In the genomic region with DNA sequence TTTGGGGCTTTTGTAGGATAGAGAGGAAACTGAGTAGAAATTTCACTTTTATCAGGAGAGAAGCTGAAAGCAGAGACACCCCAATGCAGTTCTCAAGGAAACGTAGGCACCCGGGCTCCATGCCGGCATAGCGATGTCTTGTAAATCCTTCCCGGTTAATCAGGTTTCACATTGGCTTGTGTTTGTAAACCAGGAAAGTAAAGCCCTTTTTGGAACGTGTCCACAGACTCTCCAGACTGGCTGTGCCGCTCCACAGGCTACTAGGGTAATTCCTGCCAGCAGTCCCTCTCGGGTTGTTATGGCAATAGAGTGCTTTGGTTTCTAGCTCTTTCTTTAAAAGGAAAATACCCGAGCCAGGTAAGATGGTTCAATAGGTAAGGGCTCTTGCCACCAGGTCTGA, we compare ENCODE assay signal across 8 mouse cellular contexts. TPM values are rescaled to one million over a fixed set of nuclear protein-coding genes. Genes with fewer than 3 reads are reported as not detected.
DNase-seq lines count a peak whose midpoint lies in the region; ATAC-seq and TF ChIP-seq lines count a peak whose summit lies in the region.

No protein-coding gene starts in this region.

- DNase-seq in kidney, adult 11 months, result peak; percentile 75
- peak; percentile 95 for DNase-seq in brain, embryonic 14.5 days (ENCODE audit: low read depth)
- peak; percentile 41 to 62 for DNase-seq in layer of hippocampus, adult 8-10 months (ENCODE audit: low spot score in 2 of 2)
- DNase-seq in thymus, postnatal 4 days, result no peak
- no peak for DNase-seq in embryo, embryonic 10 days (ENCODE audit: low spot score)

- no peak for TF ChIP-seq CTCF in brain, embryonic 14.5 days (IDR thresholded peaks at IDR 0.05; ENCODE audit: borderline replicate concordance, extremely low read depth, insufficient read depth, insufficient read length)

- no peak for ATAC-seq in kidney, embryonic 15.5 days (replicated peaks; ENCODE audit: low FRiP score)
- peak; percentile 24; the same call in 1 of the 2 replicates for ATAC-seq in embryonic facial prominence, embryonic 15.5 days (ENCODE audit: insufficient number of reproducible peaks, low FRiP score, low TSS enrichment, low read depth)
- peak; percentile 44; the same call in 1 of the 2 replicates for ATAC-seq in stomach, embryonic 16.5 days (ENCODE audit: insufficient read depth, low FRiP score)

- H3K4me2 ChIP-seq in kidney, embryonic 15.5 days, result no peak overlapping the region
- no peak overlapping the region for H3K4me2 ChIP-seq in embryonic facial prominence, embryonic 15.5 days (replicated peaks)
- H3K4me2 ChIP-seq in stomach, embryonic 16.5 days (ENCODE audit: low read depth, low read length), result peak overlapping the region; percentile 28

- no peaks in the 10 kb centered on the region for H3K9me3 ChIP-seq in kidney, embryonic 15.5 days (replicated peaks)
- no peaks in the 10 kb centered on the region for H3K9me3 ChIP-seq in embryonic facial prominence, embryonic 15.5 days (replicated peaks)
- H3K9me3 ChIP-seq in stomach, embryonic 16.5 days (replicated peaks; ENCODE audit: control insufficient read depth, low read length), result no peaks in the 10 kb centered on the region

- 72% methylated on average over 9 of the region's 9 CpGs for WGBS in kidney, embryonic 15.5 days
- WGBS in embryonic facial prominence, embryonic 15.5 days, result 24% methylated on average over 9 of the region's 9 CpGs
- 35% methylated on average over 9 of the region's 9 CpGs for WGBS in stomach, embryonic 16.5 days

- peaks cover 12% of the 10 kb centered on the region; the same call in 1 of the 2 replicates for H3K4me1 ChIP-seq in kidney, embryonic 15.5 days
- H3K4me1 ChIP-seq in embryonic facial prominence, embryonic 15.5 days, result peaks cover 10% of the 10 kb centered on the region
- H3K4me1 ChIP-seq in stomach, embryonic 16.5 days (ENCODE audit: control insufficient read depth, insufficient read depth, low read length), result peaks cover 7% of the 10 kb centered on the region; the same call in 1 of the 2 replicates

- no peak for TF ChIP-seq POLR2A in brain, embryonic 14.5 days (IDR thresholded peaks at IDR 0.05; ENCODE audit: borderline replicate concordance, extremely low read depth, insufficient read depth, insufficient read length, poor library complexity, severe bottlenecking)

- no peak overlapping the region for H3K27ac ChIP-seq in kidney, embryonic 15.5 days
- peak overlapping the region; percentile 44; the same call in 1 of the 2 replicates for H3K27ac ChIP-seq in embryonic facial prominence, embryonic 15.5 days (replicated peaks)
- no peak overlapping the region for H3K27ac ChIP-seq in stomach, embryonic 16.5 days (ENCODE audit: low read length)

- H3K9ac ChIP-seq in kidney, embryonic 15.5 days, result no peak overlapping the region
- H3K9ac ChIP-seq in embryonic facial prominence, embryonic 15.5 days, result no peak overlapping the region
- no peak overlapping the region for H3K9ac ChIP-seq in stomach, embryonic 16.5 days (ENCODE audit: low read length)

- H3K4me3 ChIP-seq in kidney, embryonic 15.5 days (replicated peaks), result no peak overlapping the region
- no peak overlapping the region for H3K4me3 ChIP-seq in embryonic facial prominence, embryonic 15.5 days (replicated peaks)
- H3K4me3 ChIP-seq in stomach, embryonic 16.5 days (replicated peaks; ENCODE audit: low read length), result no peak overlapping the region

- no peaks in the 10 kb centered on the region for H3K27me3 ChIP-seq in kidney, embryonic 15.5 days
- no peaks in the 10 kb centered on the region for H3K27me3 ChIP-seq in embryonic facial prominence, embryonic 15.5 days
- H3K27me3 ChIP-seq in stomach, embryonic 16.5 days (ENCODE audit: control insufficient read depth, insufficient read depth, low read length), result no peaks in the 10 kb centered on the region

- H3K36me3 ChIP-seq in kidney, embryonic 15.5 days, result no peaks in the 10 kb centered on the region
- H3K36me3 ChIP-seq in embryonic facial prominence, embryonic 15.5 days, result no peaks in the 10 kb centered on the region
- H3K36me3 ChIP-seq in stomach, embryonic 16.5 days (ENCODE audit: control insufficient read depth, insufficient read depth, low read length), result no peaks in the 10 kb centered on the region

RNA-seq across cellular contexts. Expression of a gene that starts 40.6 kb away (rescaled TPM):
- 17.7 and 18.2 TPM in 2 replicates for polyA plus RNA-seq in kidney, embryonic 15.5 days (2015; fragmentation: Nextera tagmentation; extraction: Ambion mirVana)
- 16.8 and 18.5 TPM in 2 replicates for polyA plus RNA-seq in brain, embryonic 14.5 days (2012; rRNA removed)
- polyA plus RNA-seq in embryonic facial prominence, embryonic 15.5 days (2015; fragmentation: Nextera tagmentation; extraction: Ambion mirVana), result 10.8 and 13.1 TPM in 2 replicates
- total RNA-seq in layer of hippocampus, adult 8-10 months (2022), result 100 to 1,000 TPM; 191 to 254 (median 220) TPM
- polyA plus RNA-seq in stomach, embryonic 16.5 days (2015; fragmentation: Nextera tagmentation; extraction: Ambion mirVana), result 8.9 and 13.0 TPM in 2 replicates

Comparison
In these comparisons a context has a peak if more than half of its experiments do, and no peak if none do; other contexts are left out.
1. DNase-seq: peak in kidney, adult 11 months (single experiment), brain, embryonic 14.5 days (single experiment) and layer of hippocampus, adult 8-10 months (2 of 2); none in thymus, postnatal 4 days (single experiment) and embryo, embryonic 10 days (single experiment).